In the genomic region with DNA sequence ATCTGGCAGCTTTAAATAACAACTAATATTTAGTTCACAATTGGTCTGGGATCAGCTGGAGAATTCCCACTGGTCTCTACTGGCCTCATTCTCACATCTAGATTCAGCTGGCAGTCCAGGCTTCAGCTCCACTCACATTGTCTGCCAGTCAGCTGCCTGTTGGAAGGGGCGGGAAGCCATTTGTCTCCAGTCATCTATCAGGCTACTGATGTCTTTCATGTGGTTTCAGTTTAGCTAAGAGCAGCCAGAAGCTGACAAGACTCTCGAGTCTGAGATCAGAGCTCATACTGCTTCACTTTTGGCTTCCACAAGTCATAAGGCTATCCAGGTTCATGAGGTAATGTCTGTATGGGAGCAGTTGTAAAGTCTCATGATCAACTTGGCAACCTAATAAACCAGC, we compare ENCODE assay signal across 23 mouse cellular contexts.
DNase-seq lines count a peak whose midpoint lies in the region; ATAC-seq and TF ChIP-seq lines count a peak whose summit lies in the region.
"Had no signal": no experiment of that assay in that cellular context is flagged by ENCODE, and none has a peak within 500 bp of the region (broad histone marks: within the 10 kb centered on the region; RNA-seq: fewer than 3 reads in every experiment).

No protein-coding gene starts in this region.

- no peaks in the 10 kb centered on the region for H3K36me3 ChIP-seq in limb, embryonic 14.5 days (ENCODE audit: control insufficient read depth, insufficient read depth, low read length)
- H3K36me3 ChIP-seq in limb, embryonic 10.5 days = no peaks in the 10 kb centered on the region
- H3K36me3 ChIP-seq: G1E; hindbrain, embryonic 15.5 days; intestine, embryonic 15.5 days; limb, embryonic 12.5 days; liver, embryonic 12.5 days; midbrain, embryonic 12.5 days had no signal

- no peaks in the 10 kb centered on the region for H3K27me3 ChIP-seq in limb, embryonic 14.5 days (ENCODE audit: control insufficient read depth, insufficient read depth, low read length)
- no peaks in the 10 kb centered on the region for H3K27me3 ChIP-seq in limb, embryonic 10.5 days (ENCODE audit: low read depth, poor library complexity, severe bottlenecking)
- H3K27me3 ChIP-seq: CH12.LX; hindbrain, embryonic 15.5 days; intestine, embryonic 15.5 days; limb, embryonic 12.5 days; liver, embryonic 12.5 days; midbrain, embryonic 12.5 days had no signal

- intact Hi-C loops in gastrocnemius, postnatal 14 days (cut with DNase I; ENCODE audit: low total_unique reads) = no loop called here
- intact Hi-C loops in heart, postnatal 10 days (cut with DNase I) = no loop called here
- intact Hi-C loops in left cerebral cortex, postnatal 14 days (cut with DNase I) = no loop called here

- no peak overlapping the region for H3K27ac ChIP-seq in limb, embryonic 14.5 days (replicated peaks; ENCODE audit: low read depth, low read length)
- no peak overlapping the region for H3K27ac ChIP-seq in limb, embryonic 10.5 days
- H3K27ac ChIP-seq: hindbrain, embryonic 15.5 days; intestine, embryonic 15.5 days; layer of hippocampus, adult 2 months; limb, embryonic 12.5 days; liver, embryonic 12.5 days; midbrain, embryonic 12.5 days had no signal

- TF ChIP-seq POLR2A in limb, embryonic 14.5 days (IDR thresholded peaks at IDR 0.05; ENCODE audit: borderline replicate concordance, extremely low read depth, insufficient read depth, insufficient read length) = no peak

- no peak overlapping the region for H3K4me3 ChIP-seq in limb, embryonic 14.5 days (replicated peaks; ENCODE audit: low read length)
- H3K4me3 ChIP-seq in limb, embryonic 10.5 days = no peak overlapping the region
- H3K4me3 ChIP-seq: hindbrain, embryonic 15.5 days; intestine, embryonic 15.5 days; layer of hippocampus, adult 2 months; limb, embryonic 12.5 days; liver, embryonic 12.5 days; midbrain, embryonic 12.5 days had no signal

- no peaks in the 10 kb centered on the region for H3K4me1 ChIP-seq in limb, embryonic 14.5 days (ENCODE audit: control insufficient read depth, insufficient read depth, low read length)
- no peaks in the 10 kb centered on the region for H3K4me1 ChIP-seq in limb, embryonic 10.5 days
- H3K4me1 ChIP-seq: hindbrain, embryonic 15.5 days; intestine, embryonic 15.5 days; limb, embryonic 12.5 days; liver, embryonic 12.5 days; midbrain, embryonic 12.5 days had no signal

- no peak for ATAC-seq in limb, embryonic 14.5 days (ENCODE audit: low FRiP score, low read depth)
- ATAC-seq: forebrain, embryonic 14.5 days; intestine, embryonic 15.5 days; liver, embryonic 12.5 days had no signal

- H3K9ac ChIP-seq in limb, embryonic 14.5 days (ENCODE audit: low read depth, low read length, severe bottlenecking) = no peak overlapping the region
- H3K9ac ChIP-seq: hindbrain, embryonic 15.5 days; intestine, embryonic 15.5 days; limb, embryonic 12.5 days; liver, embryonic 12.5 days; midbrain, embryonic 12.5 days had no signal

- WGBS in limb, embryonic 14.5 days = 13% methylated on average over 2 of the region's 2 CpGs
- WGBS in limb, embryonic 10.5 days = 22% methylated on average over 2 of the region's 2 CpGs

- no peak overlapping the region for H3K4me2 ChIP-seq in limb, embryonic 14.5 days (replicated peaks; ENCODE audit: low read depth, low read length, severe bottlenecking)
- H3K4me2 ChIP-seq: hindbrain, embryonic 15.5 days; intestine, embryonic 15.5 days; limb, embryonic 12.5 days; liver, embryonic 12.5 days; midbrain, embryonic 12.5 days had no signal

- H3K9me3 ChIP-seq in limb, embryonic 14.5 days (ENCODE audit: control insufficient read depth, low read length) = no peaks in the 10 kb centered on the region
- no peaks in the 10 kb centered on the region for H3K9me3 ChIP-seq in limb, embryonic 10.5 days (replicated peaks)
- H3K9me3 ChIP-seq: hindbrain, embryonic 15.5 days; intestine, embryonic 15.5 days; limb, embryonic 12.5 days; liver, embryonic 12.5 days; midbrain, embryonic 12.5 days had no signal

- DNase-seq in gastrocnemius, postnatal 14 days = peak; percentile 5
- DNase-seq in gastrocnemius, postnatal 10 days = no peak
- DNase-seq in limb, embryonic 14.5 days (ENCODE audit: low spot score) = peak; percentile 5
- no peak for DNase-seq in limb, embryonic 10.5 days (ENCODE audit: low spot score)
- peak; percentile 41 to 45 for DNase-seq in heart, postnatal 10 days
- DNase-seq in left cerebral cortex, postnatal 14 days (ENCODE audit: low spot score in 2 of 2) = no peak
- DNase-seq in layer of hippocampus, adult 18-20 months (ENCODE audit: low spot score in 2 of 2) = no peak
- DNase-seq: adrenal gland, adult 2 months; cerebellum, adult 2 months; cerebellum, postnatal 25 days; kidney, adult 8-10 months; kidney, postnatal 10 days; lung, adult 18-20 months; lung, postnatal 10 days had no signal

Comparison
In these comparisons a context has a peak if more than half of its experiments do, and no peak if none do; other contexts are left out.
1. DNase-seq: peak in gastrocnemius, postnatal 14 days (single experiment), limb, embryonic 14.5 days (single experiment) and heart, postnatal 10 days (2 of 2); none in gastrocnemius, postnatal 10 days (single experiment), limb, embryonic 10.5 days (single experiment), left cerebral cortex, postnatal 14 days (0 of 2) and layer of hippocampus, adult 18-20 months (0 of 2).